Mouse (Mus musculus) intestine, embryonic 15.5 days (tissue): ENCODE measurements around the gene Plxna1. TPM values are rescaled to one million over a fixed set of nuclear protein-coding genes. Genes with fewer than 3 reads are reported as not detected.
A peak's percentile ranks its signal among the peaks of the same experiment; 100 is the strongest.

Experiments used
- ATAC-seq: fragments of 200-750 bp; cut with Nextera tagmentation; 2 replicates; pipeline ENCODE4 v1.8.0; 2017; ENCODE audit warnings: moderate TSS enrichment, moderate library complexity
- H3K27ac ChIP-seq: fragments of 300-500 bp; sonication (generic); 2 replicates; pipeline ENCODE4 v1.5.1; 2015; ENCODE audit warnings: mild to moderate bottlenecking, inconsistent platforms
- H3K27me3 ChIP-seq: fragments of 300-500 bp; sonication (generic); replicated peaks from 2 replicates; pipeline ENCODE4 v1.6.1; 2015; ENCODE audit warnings: inconsistent platforms
- H3K36me3 ChIP-seq: fragments of 300-500 bp; sonication (generic); 2 replicates; pipeline ENCODE4 v1.6.1; 2015; ENCODE audit warnings: inconsistent platforms
- H3K4me1 ChIP-seq: fragments of 300-500 bp; sonication (generic); replicated peaks from 2 replicates; pipeline ENCODE4 v1.6.1; 2015; ENCODE audit warnings: inconsistent platforms
- H3K4me2 ChIP-seq: fragments of 300-500 bp; sonication (generic); replicated peaks from 2 replicates; pipeline ENCODE4 v1.6.1; 2015; ENCODE audit warnings: mild to moderate bottlenecking, inconsistent platforms
- H3K4me3 ChIP-seq: fragments of 300-500 bp; sonication (generic); replicated peaks from 2 replicates; pipeline ENCODE4 v1.5.1; 2015; ENCODE audit warnings: inconsistent platforms
- H3K9ac ChIP-seq: fragments of 300-500 bp; sonication (generic); 2 replicates; pipeline ENCODE4 v1.6.1; 2015; ENCODE audit warnings: inconsistent platforms
- H3K9me3 ChIP-seq: fragments of 300-500 bp; sonication (generic); 2 replicates; pipeline ENCODE4 v1.6.1; 2016; ENCODE audit warnings: inconsistent platforms
- WGBS: fragments of 180-500 bp; shearing (Covaris S2); methylation state at CpG from one replicate; pipeline ENCODE4 v1.1.7; 2015; 5-methylcytosine and 5-hydroxymethylcytosine counted together
- polyA plus RNA-seq: library from polyadenylated mRNA; unstranded; fragments of >200 nt; fragmentation: Nextera tagmentation; extraction: Ambion mirVana; gene quantifications from 2 replicates; pipeline ENCODE4 v1.2.1, GENCODE M21; 2015

Gene Plxna1
- polyA plus RNA-seq, 1 experiment from 2014 or later, result 14.7 TPM

DNA sequence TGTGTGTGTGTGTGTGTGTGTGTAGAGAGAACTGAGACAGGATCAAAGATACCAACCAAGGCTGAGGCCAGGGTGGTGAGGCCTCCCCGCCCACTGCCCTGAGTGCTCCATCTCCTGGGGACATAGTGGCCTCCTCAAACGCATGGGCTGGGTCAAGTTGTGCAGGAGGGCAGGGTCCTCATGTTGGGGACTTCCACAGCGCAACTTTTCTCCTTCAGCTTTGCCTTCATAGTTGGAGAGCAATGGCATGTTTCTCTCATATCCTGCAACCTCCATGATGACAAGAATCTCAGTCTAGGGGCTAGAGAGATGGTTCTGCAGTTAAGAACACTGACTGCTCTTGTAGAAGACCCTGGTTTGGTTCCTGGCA lies 76.1 kb downstream of the Plxna1 start:
- 73% methylated on average over 3 of the region's 3 CpGs for WGBS
- Histone ChIP-seq H3K4me2 (no peak overlapping the region), H3K4me3 (no peak overlapping the region), H3K4me1 (peaks cover 11% of the 10 kb centered on the region; the same call in 1 of the 2 replicates), H3K27me3 (no peaks in the 10 kb centered on the region), H3K9ac (no peak overlapping the region), H3K27ac (no peak overlapping the region), H3K9me3 (no peaks in the 10 kb centered on the region), H3K36me3 (no peaks in the 10 kb centered on the region)
- no peak for ATAC-seq

DNA sequence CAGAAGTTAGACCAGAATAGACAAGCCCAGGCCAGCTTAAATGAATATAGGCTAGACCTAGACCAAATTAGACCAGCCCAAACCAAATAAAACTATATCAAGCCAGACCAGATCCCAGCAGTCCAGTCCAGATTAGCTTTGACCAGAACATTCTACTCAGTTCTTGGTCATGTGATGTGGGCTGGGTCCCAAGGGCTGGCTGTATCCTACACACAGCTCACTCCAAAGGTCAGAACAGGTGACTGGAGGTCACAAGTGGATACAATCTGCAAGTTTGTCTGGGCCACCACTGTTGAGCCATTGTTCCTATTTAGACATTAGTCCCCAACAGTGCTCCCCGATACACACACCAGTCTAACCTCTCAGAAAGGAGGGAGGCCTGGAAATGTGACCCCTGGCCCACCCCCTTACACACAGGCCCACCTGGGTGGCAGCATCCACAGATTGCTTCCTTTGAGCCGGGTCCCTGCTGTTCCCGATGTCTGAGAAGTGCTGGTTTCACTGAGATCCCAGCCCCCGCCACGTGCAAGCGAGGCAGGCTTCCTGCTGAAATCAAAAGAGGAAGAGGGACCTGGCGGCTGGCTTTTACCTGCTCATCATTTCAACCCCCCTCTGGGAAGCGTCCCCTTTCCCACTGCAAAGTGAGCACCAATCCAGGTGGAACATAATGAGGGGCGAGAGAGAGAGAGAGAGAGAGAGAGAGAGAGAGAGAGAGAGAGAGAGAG lies 76.7 kb downstream of the Plxna1 start:
- Histone ChIP-seq H3K9ac (no peak overlapping the region), H3K4me1 (peaks cover 12% of the 10 kb centered on the region; the same call in 1 of the 2 replicates), H3K4me3 (no peak overlapping the region), H3K36me3 (no peaks in the 10 kb centered on the region), H3K27ac (no peak overlapping the region), H3K27me3 (no peaks in the 10 kb centered on the region), H3K9me3 (no peaks in the 10 kb centered on the region), H3K4me2 (no peak overlapping the region)
- WGBS, result 64% methylated on average over 9 of the region's 9 CpGs
- ATAC-seq, result no peak

DNA sequence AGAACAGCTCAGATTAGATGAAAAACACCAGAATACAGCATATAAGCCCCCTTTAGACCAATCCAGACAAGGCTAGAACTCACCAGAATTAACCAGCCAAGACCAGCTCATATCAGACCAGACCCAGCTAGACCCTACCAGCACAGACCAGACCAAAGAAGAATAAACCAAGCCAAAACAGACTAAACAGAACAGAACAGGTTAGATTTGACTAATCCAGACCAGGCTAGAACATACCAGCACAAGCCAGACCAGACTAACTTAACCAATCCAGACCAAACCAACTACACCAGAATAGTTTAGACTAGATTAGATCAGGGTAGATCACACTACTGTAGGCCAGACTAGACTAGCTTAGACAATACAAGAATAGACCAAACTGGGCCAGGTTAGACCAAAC lies 77.3 kb downstream of the Plxna1 start:
- H3K27me3 ChIP-seq, result no peaks in the 10 kb centered on the region
- H3K4me3 ChIP-seq, result no peak overlapping the region
- no peaks in the 10 kb centered on the region for H3K9me3 ChIP-seq
- H3K9ac ChIP-seq, result no peak overlapping the region
- peaks cover 12% of the 10 kb centered on the region; the same call in 1 of the 2 replicates for H3K4me1 ChIP-seq
- no peak for ATAC-seq
- no peak overlapping the region for H3K27ac ChIP-seq
- H3K4me2 ChIP-seq, result no peak overlapping the region
- no peaks in the 10 kb centered on the region for H3K36me3 ChIP-seq

DNA sequence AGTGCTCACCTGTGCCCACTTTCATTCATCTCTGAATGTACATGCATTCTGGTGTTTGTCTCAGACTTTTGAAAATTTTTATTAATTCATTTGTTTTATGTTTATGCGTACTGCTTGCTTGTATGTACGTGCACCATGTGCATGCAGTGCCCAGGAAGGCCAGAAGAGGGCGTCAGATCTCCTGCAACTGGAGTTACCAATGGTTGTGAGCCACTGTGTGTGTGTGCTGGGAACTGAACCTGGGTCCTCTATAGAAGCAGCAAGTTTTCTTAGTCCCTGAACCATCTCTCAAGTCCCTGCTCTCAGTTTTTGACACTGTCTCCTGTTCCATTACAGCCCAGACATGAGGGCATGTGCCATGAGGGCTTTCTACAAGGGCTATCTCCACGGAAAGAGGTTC lies 79.3 kb downstream of the Plxna1 start:
- no peak for ATAC-seq
- no peak overlapping the region for H3K4me2 ChIP-seq
- 94% methylated on average over 4 of the region's 4 CpGs for WGBS

DNA sequence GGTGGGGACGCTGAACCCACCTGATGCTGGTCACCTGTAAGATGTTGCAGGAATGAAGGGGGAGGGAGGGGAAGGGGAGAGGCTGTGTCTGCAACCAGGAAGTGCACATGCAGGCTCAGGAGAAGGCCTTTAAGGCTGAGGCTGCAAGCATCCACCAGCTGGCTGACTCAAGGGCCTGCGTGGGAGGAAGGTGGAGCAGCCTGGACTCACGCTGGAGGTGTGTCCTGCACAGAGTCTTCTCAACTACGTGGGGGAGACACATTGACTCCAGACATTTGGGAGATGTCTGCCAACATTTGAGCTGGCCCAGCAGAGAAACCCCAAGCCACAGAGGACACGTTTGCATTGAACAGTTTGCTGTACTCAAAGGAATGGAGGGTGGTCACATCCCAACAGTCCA lies 79.8 kb downstream of the Plxna1 start:
- H3K27ac ChIP-seq, result no peak overlapping the region
- H3K4me2 ChIP-seq, result no peak overlapping the region
- 33% methylated on average over 5 of the region's 5 CpGs for WGBS
- H3K9me3 ChIP-seq, result no peaks in the 10 kb centered on the region
- H3K27me3 ChIP-seq, result no peaks in the 10 kb centered on the region
- no peak overlapping the region for H3K9ac ChIP-seq
- H3K36me3 ChIP-seq, result no peaks in the 10 kb centered on the region
- no peak overlapping the region for H3K4me3 ChIP-seq
- no peak for ATAC-seq
- H3K4me1 ChIP-seq, result peaks cover 12% of the 10 kb centered on the region; the same call in 1 of the 2 replicates

More for the DNA sequence above, 79.3 kb downstream of the Plxna1 start:
- Histone ChIP-seq H3K9me3 (no peaks in the 10 kb centered on the region), H3K27ac (no peak overlapping the region), H3K4me3 (no peak overlapping the region), H3K36me3 (no peaks in the 10 kb centered on the region), H3K9ac (no peak overlapping the region), H3K4me1 (peaks cover 12% of the 10 kb centered on the region; the same call in 1 of the 2 replicates), H3K27me3 (no peaks in the 10 kb centered on the region)

DNA sequence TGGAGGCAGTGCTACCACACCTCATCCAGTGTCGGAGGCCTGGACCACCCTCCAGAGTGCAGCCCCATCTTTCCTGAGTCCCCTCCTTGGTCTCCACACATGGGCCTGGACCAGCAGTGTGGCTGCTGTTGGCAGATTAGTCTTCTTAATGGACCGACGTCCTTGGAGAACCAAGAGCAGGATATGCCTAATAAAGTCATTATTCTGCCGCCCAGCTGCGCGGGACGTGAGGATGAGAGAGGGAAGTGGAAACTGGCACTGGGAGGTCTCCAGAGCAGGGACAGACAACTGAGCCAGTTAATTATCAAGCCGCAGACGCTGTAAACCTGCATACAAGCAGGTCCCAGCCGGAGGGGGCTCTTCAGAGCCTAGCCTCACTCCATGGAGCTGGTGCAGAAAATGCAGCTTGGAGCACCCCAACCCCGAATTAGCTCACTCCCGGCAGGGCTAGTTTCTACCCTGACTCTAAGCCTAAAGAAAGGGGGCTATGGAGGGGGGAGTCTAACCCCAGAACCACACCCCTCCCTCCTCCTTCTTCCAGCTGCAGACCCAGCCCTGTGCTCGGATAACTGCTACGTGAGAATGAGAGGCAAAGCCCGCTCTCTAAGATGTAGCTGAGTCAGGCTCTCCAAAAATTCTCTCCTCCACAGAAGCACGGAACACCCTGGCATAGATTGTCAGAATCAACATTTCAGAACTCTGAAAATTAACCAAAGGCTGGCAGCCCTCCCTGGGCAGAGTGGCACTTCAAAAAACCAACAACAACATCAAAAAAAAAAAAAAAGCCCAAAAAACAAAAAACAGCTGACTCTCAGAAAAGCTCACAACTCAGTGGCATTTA lies 80.7 kb downstream of the Plxna1 start:
- Histone ChIP-seq H3K9me3 (no peaks in the 10 kb centered on the region), H3K4me3 (no peak overlapping the region), H3K27me3 (no peaks in the 10 kb centered on the region), H3K36me3 (no peaks in the 10 kb centered on the region), H3K4me2 (peak overlapping the region; percentile 43), H3K27ac (no peak overlapping the region), H3K4me1 (peaks cover 12% of the 10 kb centered on the region; the same call in 1 of the 2 replicates), H3K9ac (no peak overlapping the region)
- ATAC-seq, result peak; percentile 79
- 12% methylated on average over 16 of the region's 16 CpGs for WGBS

DNA sequence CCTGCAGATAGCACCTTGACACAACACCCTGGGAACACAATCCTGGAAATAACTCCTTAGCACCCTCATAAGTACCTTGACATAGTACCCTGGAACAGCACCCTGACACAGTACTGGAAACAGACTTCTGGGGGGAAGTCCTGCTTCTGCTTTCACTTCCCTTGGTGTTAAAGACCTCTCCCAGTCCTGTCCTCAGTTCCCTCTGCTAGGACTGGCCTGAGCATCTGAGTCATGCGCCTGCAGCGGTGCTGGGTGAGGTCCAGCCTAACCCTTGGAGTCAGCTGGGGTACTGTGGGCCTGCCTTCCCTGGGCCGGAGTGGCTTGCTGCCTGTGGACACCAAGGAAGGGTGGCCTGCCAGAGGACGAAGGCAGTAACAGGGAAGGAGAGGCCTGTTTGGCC lies 81.9 kb downstream of the Plxna1 start:
- H3K4me3 ChIP-seq, result no peak overlapping the region
- H3K27ac ChIP-seq, result no peak overlapping the region
- no peak for ATAC-seq
- WGBS, result 84% methylated on average over 4 of the region's 4 CpGs
- H3K27me3 ChIP-seq, result no peaks in the 10 kb centered on the region
- H3K4me2 ChIP-seq, result no peak overlapping the region
- H3K9ac ChIP-seq, result no peak overlapping the region
- H3K9me3 ChIP-seq, result no peaks in the 10 kb centered on the region
- H3K4me1 ChIP-seq, result 0 out of 2 replicates have a peak, but pooled peaks cover 12% of the 10 kb centered on the region
- no peaks in the 10 kb centered on the region for H3K36me3 ChIP-seq

DNA sequence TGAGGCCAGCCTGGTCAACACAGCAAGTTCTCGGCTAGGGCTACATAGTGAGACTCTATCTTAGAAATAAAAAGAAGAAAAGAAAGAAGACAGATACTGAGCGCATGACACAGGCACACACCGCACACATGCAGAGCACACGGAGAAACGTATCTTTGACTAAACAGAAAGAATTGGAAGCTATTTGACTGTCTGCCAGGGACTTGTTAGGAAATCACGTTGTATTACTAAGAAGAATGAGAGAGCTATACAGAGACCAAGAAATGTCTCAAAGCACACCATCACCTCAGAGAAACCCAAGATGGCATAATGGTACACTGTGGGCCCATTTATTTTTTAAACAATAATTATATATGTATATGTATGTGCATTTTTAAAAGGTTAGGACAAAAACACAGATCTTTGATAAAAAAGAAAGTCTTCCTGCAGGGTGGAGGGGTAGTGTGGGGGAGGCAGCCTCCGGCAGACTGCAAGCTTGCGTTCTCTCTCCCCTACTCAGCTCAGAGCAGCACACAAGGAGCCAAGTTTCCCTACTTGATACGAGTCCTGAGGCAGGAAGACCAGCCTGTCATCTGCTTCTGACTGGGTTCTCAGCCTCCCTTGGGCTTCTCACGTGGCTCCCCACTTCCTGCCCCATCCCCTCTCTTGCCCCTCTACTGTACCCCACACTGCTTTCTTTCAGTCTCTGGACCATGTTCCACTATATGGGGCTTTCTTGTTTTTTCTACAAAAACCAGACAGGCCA lies 90.5 kb downstream of the Plxna1 start:
- Histone ChIP-seq H3K36me3 (no peaks in the 10 kb centered on the region), H3K4me1 (no peaks in the 10 kb centered on the region), H3K4me2 (no peak overlapping the region), H3K9ac (no peak overlapping the region), H3K27ac (no peak overlapping the region), H3K9me3 (no peaks in the 10 kb centered on the region), H3K4me3 (no peak overlapping the region), H3K27me3 (no peaks in the 10 kb centered on the region)
- no peak for ATAC-seq
- 60% methylated on average over 10 of the region's 10 CpGs for WGBS

DNA sequence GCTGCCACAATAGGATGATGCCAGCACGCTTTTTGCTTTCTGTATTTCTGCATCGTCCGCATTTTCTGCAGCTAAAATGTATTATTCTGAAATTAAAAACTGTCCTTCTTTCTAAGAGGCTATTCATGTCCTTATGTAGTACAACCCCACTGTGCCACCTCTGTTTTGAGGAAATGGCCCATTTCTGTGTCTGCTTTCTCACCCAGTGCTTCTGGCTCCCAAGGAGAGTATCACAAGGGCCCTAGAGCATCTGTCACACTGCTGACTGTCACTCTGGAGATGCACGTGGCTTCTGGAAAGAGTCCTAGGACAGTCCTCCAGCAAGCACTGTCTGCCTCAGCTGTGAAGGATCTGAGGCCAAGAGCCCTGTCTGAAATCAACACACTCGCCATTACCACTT lies 95.2 kb downstream of the Plxna1 start:
- no peaks in the 10 kb centered on the region for H3K4me1 ChIP-seq
- H3K36me3 ChIP-seq, result no peaks in the 10 kb centered on the region
- H3K27ac ChIP-seq, result no peak overlapping the region
- H3K9me3 ChIP-seq, result no peaks in the 10 kb centered on the region
- H3K4me2 ChIP-seq, result no peak overlapping the region
- 74% methylated on average over 5 of the region's 5 CpGs for WGBS
- no peak overlapping the region for H3K9ac ChIP-seq
- ATAC-seq, result no peak
- no peaks in the 10 kb centered on the region for H3K27me3 ChIP-seq
- H3K4me3 ChIP-seq, result no peak overlapping the region

Other genes starting within 250 kb of the Plxna1 start
- 40.6 and 44.1 TPM in 2 replicates for gene Chchd6, start 233.0 kb upstream of the Plxna1 start, polyA plus RNA-seq